Mouse (Mus musculus) heart, embryonic 15.5 days (tissue): ENCODE measurements around the gene Lce1d. TPM values are rescaled to one million over a fixed set of nuclear protein-coding genes. Genes with fewer than 3 reads are reported as not detected.
"Not testable (repeated sequence)": the region's sequence is repeated elsewhere in the genome, so short reads cannot be mapped to it uniquely, and the experiment has no call there.

Experiments used
- ATAC-seq: fragments of 200-750 bp; cut with Nextera tagmentation; replicated peaks from 2 replicates; pipeline ENCODE4 v1.8.0; 2017; ENCODE audit warnings: low read depth, moderate TSS enrichment; ENCODE audit not compliant: insufficient number of reproducible peaks, insufficient read depth, low FRiP score
- H3K27ac ChIP-seq: fragments of 300-500 bp; sonication (generic); 2 replicates; pipeline ENCODE4 v1.5.1; 2015; ENCODE audit warnings: mild to moderate bottlenecking, inconsistent platforms
- H3K27me3 ChIP-seq: fragments of 300-500 bp; sonication (generic); 2 replicates; pipeline ENCODE4 v1.6.1; 2015; ENCODE audit warnings: inconsistent platforms
- H3K36me3 ChIP-seq: fragments of 300-500 bp; sonication (generic); 2 replicates; pipeline ENCODE4 v1.6.1; 2015; ENCODE audit warnings: mild to moderate bottlenecking, inconsistent platforms
- H3K4me1 ChIP-seq: fragments of 300-500 bp; sonication (generic); replicated peaks from 2 replicates; pipeline ENCODE4 v1.6.1; 2015; ENCODE audit warnings: inconsistent platforms
- H3K4me2 ChIP-seq: fragments of 300-500 bp; sonication (generic); 2 replicates; pipeline ENCODE4 v1.6.1; 2015; ENCODE audit warnings: inconsistent platforms, mild to moderate bottlenecking, moderate library complexity
- H3K4me3 ChIP-seq: fragments of 300-500 bp; sonication (generic); 2 replicates; pipeline ENCODE4 v1.5.1; 2015; ENCODE audit warnings: mild to moderate bottlenecking, inconsistent platforms
- H3K9ac ChIP-seq: fragments of 300-500 bp; sonication (generic); 2 replicates; pipeline ENCODE4 v1.6.1; 2015; ENCODE audit warnings: mild to moderate bottlenecking, inconsistent platforms
- H3K9me3 ChIP-seq: fragments of 300-500 bp; sonication (generic); replicated peaks from 2 replicates; pipeline ENCODE4 v1.6.1; 2016; ENCODE audit warnings: inconsistent platforms
- WGBS: fragments of 180-500 bp; shearing (Covaris S2); methylation state at CpG from one replicate; pipeline ENCODE4 v1.1.7; 2015; ENCODE audit warnings: mixed read lengths; 5-methylcytosine and 5-hydroxymethylcytosine counted together
- polyA plus RNA-seq: library from polyadenylated mRNA; unstranded; fragments of >200 nt; fragmentation: Nextera tagmentation; extraction: Ambion mirVana; gene quantifications from 2 replicates; pipeline ENCODE4 v1.2.1, GENCODE M21; 2015

Gene Lce1d
- polyA plus RNA-seq: not detected in 2 replicates

GRCm38 (mm10) chr3:92687110-92687509 is at the start of gene Lce1d:
TSS of gene Lce1d (minus strand) at chr3:92687210.
- ATAC-seq: no peak
- no peaks in the 10 kb centered on the region for H3K36me3 ChIP-seq
- H3K27me3 ChIP-seq: no peaks in the 10 kb centered on the region
- H3K9ac ChIP-seq: no peak within 1 kb of the TSS
- no peaks in the 10 kb centered on the region for H3K4me1 ChIP-seq
- no peaks in the 10 kb centered on the region for H3K9me3 ChIP-seq
- no peak within 1 kb of the TSS for H3K27ac ChIP-seq
- no peak within 1 kb of the TSS for H3K4me3 ChIP-seq
- no peak within 1 kb of the TSS for H3K4me2 ChIP-seq
- 62% methylated on average over 2 of the region's 2 CpGs for WGBS

- no peak overlapping the region for H3K4me3 ChIP-seq
- H3K4me1 ChIP-seq: no peaks in the 10 kb centered on the region
- 77% methylated on average over 5 of the region's 5 CpGs for WGBS
- H3K9ac ChIP-seq: no peak overlapping the region
- H3K36me3 ChIP-seq: no peaks in the 10 kb centered on the region
- no peaks in the 10 kb centered on the region for H3K9me3 ChIP-seq
- no peak for ATAC-seq
- H3K4me2 ChIP-seq: no peak overlapping the region
- H3K27me3 ChIP-seq: no peaks in the 10 kb centered on the region
- no peak overlapping the region for H3K27ac ChIP-seq
Observed at GRCm38 (mm10) chr3:92722631-92723030, 35.6 kb upstream of the Lce1d start.

- Histone ChIP-seq H3K9me3 (no peaks in the 10 kb centered on the region), H3K36me3 (no peaks in the 10 kb centered on the region), H3K27ac (no peak within 1 kb of the TSS), H3K4me2 (no peak within 1 kb of the TSS), H3K4me1 (no peaks in the 10 kb centered on the region), H3K4me3 (no peak within 1 kb of the TSS), H3K27me3 (no peaks in the 10 kb centered on the region), H3K9ac (no peak within 1 kb of the TSS)
- ATAC-seq: no peak
- 61% methylated on average over 3 of the region's 3 CpGs for WGBS
Observed at GRCm38 (mm10) chr3:92720250-92720649, 33.2 kb upstream of the Lce1d start, which contains the start of gene Lce1f. TSS of gene Lce1f (minus strand) at chr3:92720350.

GRCm38 (mm10) chr3:92715122-92715521 is 28.1 kb upstream of the Lce1d start:
- no peak for ATAC-seq
- Histone ChIP-seq H3K27ac (no peak overlapping the region), H3K36me3 (no peaks in the 10 kb centered on the region), H3K27me3 (no peaks in the 10 kb centered on the region), H3K9ac (no peak overlapping the region), H3K4me3 (no peak overlapping the region), H3K4me2 (no peak overlapping the region), H3K9me3 (no peaks in the 10 kb centered on the region), H3K4me1 (no peaks in the 10 kb centered on the region)

- ATAC-seq: no peak
- 75% methylated on average over 2 of the region's 2 CpGs for WGBS
- H3K27me3 ChIP-seq: no peaks in the 10 kb centered on the region
- H3K9ac ChIP-seq: no peak within 1 kb of the TSS
- H3K9me3 ChIP-seq: no peaks in the 10 kb centered on the region
- H3K4me1 ChIP-seq: no peaks in the 10 kb centered on the region
- no peak within 1 kb of the TSS for H3K27ac ChIP-seq
- no peaks in the 10 kb centered on the region for H3K36me3 ChIP-seq
- H3K4me3 ChIP-seq: no peak within 1 kb of the TSS
- no peak within 1 kb of the TSS for H3K4me2 ChIP-seq
Observed at GRCm38 (mm10) chr3:92708974-92709373, 22.0 kb upstream of the Lce1d start, which contains the start of gene Lce1e. TSS of gene Lce1e (minus strand) at chr3:92709074.

- Histone ChIP-seq H3K9me3 (no peaks in the 10 kb centered on the region), H3K9ac (no peak overlapping the region), H3K27ac (no peak overlapping the region), H3K4me1 (no peaks in the 10 kb centered on the region), H3K4me2 (no peak overlapping the region), H3K4me3 (no peak overlapping the region), H3K36me3 (no peaks in the 10 kb centered on the region), H3K27me3 (no peaks in the 10 kb centered on the region)
- ATAC-seq: no peak
- WGBS: 0% methylated on average over 1 of the region's 1 CpGs
Observed at GRCm38 (mm10) chr3:92694613-92695012, 7.6 kb upstream of the Lce1d start.

- H3K9me3 ChIP-seq: no peaks in the 10 kb centered on the region
- H3K9ac ChIP-seq: no peak overlapping the region
- H3K4me2 ChIP-seq: no peak overlapping the region
- H3K36me3 ChIP-seq: no peaks in the 10 kb centered on the region
- no peaks in the 10 kb centered on the region for H3K4me1 ChIP-seq
- no peaks in the 10 kb centered on the region for H3K27me3 ChIP-seq
- no peak overlapping the region for H3K4me3 ChIP-seq
- H3K27ac ChIP-seq: no peak overlapping the region
- no peak for ATAC-seq
Observed at GRCm38 (mm10) chr3:92691688-92692087, 4.7 kb upstream of the Lce1d start.

GRCm38 (mm10) chr3:92689154-92689553 is 2.1 kb upstream of the Lce1d start:
- H3K27ac ChIP-seq, H3K9ac ChIP-seq, H3K4me1 ChIP-seq, H3K4me3 ChIP-seq, H3K4me2 ChIP-seq, H3K9me3 ChIP-seq, ATAC-seq, H3K36me3 ChIP-seq, H3K27me3 ChIP-seq: not testable (repeated sequence)
- WGBS: 63% methylated on average over 16 of the region's 16 CpGs

- no peak for ATAC-seq
- Histone ChIP-seq H3K36me3 (no peaks in the 10 kb centered on the region), H3K9me3 (no peaks in the 10 kb centered on the region), H3K27me3 (no peaks in the 10 kb centered on the region), H3K9ac (no peak within 1 kb of the TSS), H3K4me2 (no peak within 1 kb of the TSS), H3K4me1 (no peaks in the 10 kb centered on the region), H3K4me3 (no peak within 1 kb of the TSS), H3K27ac (no peak within 1 kb of the TSS)
- WGBS: 81% methylated on average over 4 of the region's 4 CpGs
Observed at GRCm38 (mm10) chr3:92678947-92679346, 8.1 kb downstream of the Lce1d start, which contains the start of gene Lce1c. TSS of gene Lce1c (plus strand) at chr3:92679247.

GRCm38 (mm10) chr3:92670215-92670614 is 16.8 kb downstream of the Lce1d start, which contains the start of gene Lce1a2:
TSS of gene Lce1a2 (minus strand) at chr3:92670315.
- no peak within 1 kb of the TSS for H3K4me2 ChIP-seq
- H3K27me3 ChIP-seq: no peaks in the 10 kb centered on the region
- H3K27ac ChIP-seq: no peak within 1 kb of the TSS
- no peaks in the 10 kb centered on the region for H3K9me3 ChIP-seq
- H3K4me3 ChIP-seq: no peak within 1 kb of the TSS
- no peaks in the 10 kb centered on the region for H3K36me3 ChIP-seq
- no peak for ATAC-seq
- no peak within 1 kb of the TSS for H3K9ac ChIP-seq
- no peaks in the 10 kb centered on the region for H3K4me1 ChIP-seq

GRCm38 (mm10) chr3:92656826-92657225 is 30.2 kb downstream of the Lce1d start, which contains the start of gene Lce1b:
TSS of gene Lce1b (minus strand) at chr3:92656926.
- no peak for ATAC-seq
- Histone ChIP-seq H3K9ac (no peak within 1 kb of the TSS), H3K27ac (no peak within 1 kb of the TSS), H3K27me3 (no peaks in the 10 kb centered on the region), H3K36me3 (no peaks in the 10 kb centered on the region), H3K9me3 (no peaks in the 10 kb centered on the region), H3K4me1 (no peaks in the 10 kb centered on the region), H3K4me3 (no peak within 1 kb of the TSS), H3K4me2 (no peak within 1 kb of the TSS)

GRCm38 (mm10) chr3:92648207-92648606 is 38.8 kb downstream of the Lce1d start, which contains the start of gene Lce1a1:
TSS of gene Lce1a1 (minus strand) at chr3:92648307.
- H3K36me3 ChIP-seq: no peaks in the 10 kb centered on the region
- H3K4me2 ChIP-seq: no peak within 1 kb of the TSS
- no peak within 1 kb of the TSS for H3K9ac ChIP-seq
- H3K4me1 ChIP-seq: no peaks in the 10 kb centered on the region
- H3K9me3 ChIP-seq: no peaks in the 10 kb centered on the region
- no peak within 1 kb of the TSS for H3K27ac ChIP-seq
- 87% methylated on average over 1 of the region's 1 CpGs for WGBS
- no peak within 1 kb of the TSS for H3K4me3 ChIP-seq
- ATAC-seq: no peak
- H3K27me3 ChIP-seq: no peaks in the 10 kb centered on the region
